Mouse (Mus musculus): ENCODE data around the gene Cfap73. TPM values are rescaled to one million over a fixed set of nuclear protein-coding genes. Genes with fewer than 3 reads are reported as not detected.

Cfap73 gene
- total RNA-seq, 2 experiments from 2014 or later, result not detected

GRCm38 (mm10) chr5:120582002-120582401 is 52.0 kb downstream of the Cfap73 start:
- DNase-seq, result no peak

- no peak for DNase-seq
Measured at GRCm38 (mm10) chr5:120579898-120580626, 54.0 kb downstream of the Cfap73 start.

DNA sequence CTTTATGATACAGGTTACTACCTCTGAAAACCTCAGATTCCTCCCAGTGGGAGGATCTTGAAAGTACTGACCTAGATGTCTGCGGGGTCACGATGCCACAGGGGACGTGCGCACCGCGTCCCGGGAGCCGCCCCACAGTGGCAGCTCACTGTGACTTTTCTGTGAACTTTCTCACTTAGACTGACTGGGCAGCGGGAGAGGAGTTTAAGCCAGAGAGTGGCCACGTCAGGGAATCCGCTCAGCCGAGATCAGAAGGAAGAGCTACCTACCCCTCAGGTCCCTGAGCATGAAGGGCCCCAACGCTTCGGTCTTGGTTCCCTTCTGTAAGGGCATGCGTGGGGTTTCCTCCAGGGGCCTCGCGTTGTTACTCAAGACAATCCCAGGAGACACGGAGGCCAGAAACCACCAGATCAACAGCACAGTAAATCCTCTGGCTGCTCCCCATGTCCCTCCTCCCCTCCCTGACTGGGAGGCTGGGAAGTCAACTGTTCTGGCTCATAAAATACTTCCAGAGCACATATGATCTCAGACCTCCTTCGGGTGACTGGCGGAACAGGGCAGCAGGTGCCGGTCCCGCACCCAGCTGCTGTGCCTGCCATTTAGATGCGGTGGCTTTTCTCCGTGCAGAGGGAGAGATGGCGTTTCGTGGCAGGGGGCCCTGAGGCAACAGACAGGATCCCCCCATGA is 54.7 kb downstream of the Cfap73 start:
- peak; percentile 64 for DNase-seq

- DNase-seq, result peak; percentile 76
Measured at GRCm38 (mm10) chr5:120578504-120579081, 55.4 kb downstream of the Cfap73 start.

Other genes with a start within 250 kb of the Cfap73 start
- gene Lhx5, start 202.5 kb downstream of the Cfap73 start, total RNA-seq (2021), result not detected
- gene Sdsl, start 161.4 kb downstream of the Cfap73 start, total RNA-seq (2021), result 10 to 100 TPM; 12.2 to 12.4 TPM
- gene Sds, start 157.7 kb downstream of the Cfap73 start, total RNA-seq (2021), result not detected
- 10 to 100 TPM; 38.0 to 38.3 TPM for gene Plbd2, start 130.6 kb downstream of the Cfap73 start, total RNA-seq (2021)
- gene Slc8b1, start 123.1 kb downstream of the Cfap73 start, total RNA-seq (2021), result 1 to 10 TPM; 8.7 to 9.3 TPM
- 10 to 100 TPM; 31.6 to 34.2 TPM for gene Tpcn1, start 45.6 kb downstream of the Cfap73 start, total RNA-seq (2021)
- not detected for gene Iqcd, start 45.2 kb downstream of the Cfap73 start, total RNA-seq (2021)
- gene Rita1, start 21.6 kb downstream of the Cfap73 start, total RNA-seq (2021), result 10 to 100 TPM; 10.7 to 10.8 TPM
- gene Ddx54, start 21.5 kb downstream of the Cfap73 start, total RNA-seq (2021), result 10 to 100 TPM; 30.8 to 32.0 TPM
- gene Rasal1, start 14.6 kb upstream of the Cfap73 start, total RNA-seq (2021), result under 1 TPM; 0.29 to 0.45 TPM
- gene Dtx1, start 77.7 kb upstream of the Cfap73 start, total RNA-seq (2021), result 1 to 10 TPM in 1 of 2 experiments, under 1 TPM in 1; 0.97 to 1.5 TPM
- gene Oas2, start 115.6 kb upstream of the Cfap73 start, total RNA-seq (2021), result under 1 TPM in 1 of 2 experiments, not detected in 1; 0.24 TPM
- gene Oas3, start 143.4 kb upstream of the Cfap73 start, total RNA-seq (2021), result under 1 TPM; 0.07 to 0.14 TPM
- not detected for gene Oas1e, start 161.3 kb upstream of the Cfap73 start, total RNA-seq (2021)
- gene Oas1c, start 178.3 kb upstream of the Cfap73 start, total RNA-seq (2021), result under 1 TPM; 0.36 to 0.91 TPM
- gene Oas1f, start 213.1 kb upstream of the Cfap73 start, total RNA-seq (2021), result not detected
- not detected for gene Oas1h, start 227.2 kb upstream of the Cfap73 start, total RNA-seq (2021)